Mouse (Mus musculus) neural tube, embryonic 12.5 days (tissue): ENCODE results near the gene Ston1. TPM values are rescaled to one million over a fixed set of nuclear protein-coding genes. Genes with fewer than 3 reads are reported as not detected.

Experiments used
- ATAC-seq: fragments of 200-750 bp; cut with Nextera tagmentation; 2 replicates; pipeline ENCODE4 v1.8.0; 2017; ENCODE audit warnings: low read depth, mild to moderate bottlenecking, moderate TSS enrichment, moderate library complexity; ENCODE audit not compliant: low FRiP score
- H3K27ac ChIP-seq: fragments of 300-500 bp; sonication (generic); 2 replicates; pipeline ENCODE4 v1.5.1; 2016
- H3K27me3 ChIP-seq: fragments of 300-500 bp; sonication (generic); replicated peaks from 2 replicates; pipeline ENCODE4 v1.6.1; 2016; ENCODE audit warnings: mild to moderate bottlenecking
- H3K36me3 ChIP-seq: fragments of 300-500 bp; sonication (generic); 2 replicates; pipeline ENCODE4 v1.6.1; 2016; ENCODE audit warnings: mild to moderate bottlenecking
- H3K4me1 ChIP-seq: fragments of 300-500 bp; sonication (generic); 2 replicates; pipeline ENCODE4 v1.6.1; 2016
- H3K4me2 ChIP-seq: fragments of 300-500 bp; sonication (generic); replicated peaks from 2 replicates; pipeline ENCODE4 v1.6.1; 2016; ENCODE audit warnings: mild to moderate bottlenecking
- H3K4me3 ChIP-seq: fragments of 300-500 bp; sonication (generic); 2 replicates; pipeline ENCODE4 v1.5.1; 2016
- H3K9ac ChIP-seq: fragments of 300-500 bp; sonication (generic); 2 replicates; pipeline ENCODE4 v1.6.1; 2016; ENCODE audit warnings: mild to moderate bottlenecking
- H3K9me3 ChIP-seq: fragments of 300-500 bp; sonication (generic); 2 replicates; pipeline ENCODE4 v1.6.1; 2016; ENCODE audit warnings: mild to moderate bottlenecking
- WGBS: fragments of 180-500 bp; shearing (Covaris S2); methylation state at CpG from one replicate; pipeline ENCODE4 v1.1.7; 2016; 5-methylcytosine and 5-hydroxymethylcytosine counted together
- polyA plus RNA-seq: library from polyadenylated mRNA; unstranded; fragments of >200 nt; fragmentation: Nextera tagmentation; extraction: Ambion mirVana; gene quantifications from 2 replicates; pipeline ENCODE4 v1.2.1, GENCODE M21; 2016

Ston1 gene
- polyA plus RNA-seq, 1 experiment from 2014 or later: 2.4 TPM

- H3K36me3 ChIP-seq: no peaks in the 10 kb centered on the region
- no peak for ATAC-seq
- 86% methylated on average over 4 of the region's 4 CpGs for WGBS
Measured at GRCm38 (mm10) chr17:88595071-88595470, 2.4 kb upstream of the Ston1 start.

GRCm38 (mm10) chr17:88596068-88596467, 1.4 kb upstream of the Ston1 start:
- H3K9me3 ChIP-seq: no peaks in the 10 kb centered on the region
- no peak overlapping the region for H3K4me2 ChIP-seq
- ATAC-seq: no peak
- H3K27ac ChIP-seq: no peak overlapping the region
- no peak overlapping the region for H3K9ac ChIP-seq
- H3K27me3 ChIP-seq: no peaks in the 10 kb centered on the region
- H3K4me1 ChIP-seq: peaks cover 10% of the 10 kb centered on the region
- H3K36me3 ChIP-seq: no peaks in the 10 kb centered on the region
- H3K4me3 ChIP-seq: no peak overlapping the region
- WGBS: 74% methylated on average over 4 of the region's 4 CpGs

More at GRCm38 (mm10) chr17:88595071-88595470, 2.4 kb upstream of the Ston1 start:
- H3K4me3 ChIP-seq: no peak overlapping the region
- no peaks in the 10 kb centered on the region for H3K27me3 ChIP-seq
- H3K4me1 ChIP-seq: peaks cover 10% of the 10 kb centered on the region
- H3K27ac ChIP-seq: no peak overlapping the region
- H3K4me2 ChIP-seq: no peak overlapping the region
- H3K9ac ChIP-seq: no peak overlapping the region
- no peaks in the 10 kb centered on the region for H3K9me3 ChIP-seq

- Histone ChIP-seq H3K4me2 (peak overlapping the region; percentile 73), H3K4me3 (peak overlapping the region; percentile 50), H3K36me3 (no peaks in the 10 kb centered on the region), H3K9ac (peak overlapping the region; percentile 68; the same call in 1 of the 2 replicates), H3K27ac (no peak overlapping the region), H3K27me3 (no peaks in the 10 kb centered on the region), H3K9me3 (no peaks in the 10 kb centered on the region), H3K4me1 (peaks cover 10% of the 10 kb centered on the region)
- 30% methylated on average over 16 of the region's 16 CpGs for WGBS
- ATAC-seq: peak; percentile 3; the same call in 1 of the 2 replicates
Measured at GRCm38 (mm10) chr17:88596544-88597221, 801 bp upstream of the Ston1 start.

- Histone ChIP-seq H3K27ac (no peak overlapping the region), H3K9me3 (no peaks in the 10 kb centered on the region), H3K9ac (peak overlapping the region; percentile 68), H3K4me2 (peak overlapping the region; percentile 73), H3K4me3 (peak overlapping the region; percentile 50), H3K4me1 (peaks cover 10% of the 10 kb centered on the region), H3K36me3 (no peaks in the 10 kb centered on the region), H3K27me3 (no peaks in the 10 kb centered on the region)
- no peak; the same call in 1 of the 2 replicates for ATAC-seq
- WGBS: 7% methylated on average over 5 of the region's 5 CpGs
Measured at GRCm38 (mm10) chr17:88598056-88598420, 554 bp downstream of the Ston1 start.

GRCm38 (mm10) chr17:88598570-88599368, 1.3 kb downstream of the Ston1 start:
- H3K4me3 ChIP-seq: no peak overlapping the region
- WGBS: 12% methylated on average over 14 of the region's 14 CpGs
- ATAC-seq: no peak
- H3K27ac ChIP-seq: no peak overlapping the region
- H3K9me3 ChIP-seq: no peaks in the 10 kb centered on the region
- H3K36me3 ChIP-seq: no peaks in the 10 kb centered on the region
- H3K27me3 ChIP-seq: no peaks in the 10 kb centered on the region
- peaks cover 10% of the 10 kb centered on the region for H3K4me1 ChIP-seq
- H3K9ac ChIP-seq: no peak overlapping the region
- peak overlapping the region; percentile 73 for H3K4me2 ChIP-seq

- WGBS: 91% methylated on average over 8 of the region's 8 CpGs
- H3K9me3 ChIP-seq: no peaks in the 10 kb centered on the region
- H3K4me3 ChIP-seq: no peak overlapping the region
- no peaks in the 10 kb centered on the region for H3K36me3 ChIP-seq
- no peaks in the 10 kb centered on the region for H3K27me3 ChIP-seq
- H3K9ac ChIP-seq: no peak overlapping the region
- no peak overlapping the region for H3K27ac ChIP-seq
- no peak for ATAC-seq
- H3K4me1 ChIP-seq: peaks cover 10% of the 10 kb centered on the region
- H3K4me2 ChIP-seq: no peak overlapping the region
Measured at GRCm38 (mm10) chr17:88600492-88601026, 3.1 kb downstream of the Ston1 start.

- no peaks in the 10 kb centered on the region for H3K9me3 ChIP-seq
- no peaks in the 10 kb centered on the region for H3K27me3 ChIP-seq
- ATAC-seq: no peak
- WGBS: 86% methylated on average over 11 of the region's 11 CpGs
- no peaks in the 10 kb centered on the region for H3K36me3 ChIP-seq
- H3K27ac ChIP-seq: no peak overlapping the region
- no peak overlapping the region for H3K4me2 ChIP-seq
- peaks cover 6% of the 10 kb centered on the region; the same call in 1 of the 2 replicates for H3K4me1 ChIP-seq
- no peak overlapping the region for H3K4me3 ChIP-seq
- H3K9ac ChIP-seq: no peak overlapping the region
Measured at GRCm38 (mm10) chr17:88603943-88604342, 6.5 kb downstream of the Ston1 start.

GRCm38 (mm10) chr17:88606056-88606455, 8.6 kb downstream of the Ston1 start:
- H3K27me3 ChIP-seq: no peaks in the 10 kb centered on the region
- no peaks in the 10 kb centered on the region for H3K4me1 ChIP-seq
- H3K9me3 ChIP-seq: no peaks in the 10 kb centered on the region
- H3K27ac ChIP-seq: no peak overlapping the region
- no peak for ATAC-seq
- no peak overlapping the region for H3K9ac ChIP-seq
- 71% methylated on average over 2 of the region's 2 CpGs for WGBS
- H3K4me2 ChIP-seq: no peak overlapping the region
- no peak overlapping the region for H3K4me3 ChIP-seq
- H3K36me3 ChIP-seq: no peaks in the 10 kb centered on the region

GRCm38 (mm10) chr17:88609361-88609760, 11.9 kb downstream of the Ston1 start:
- no peak for ATAC-seq
- WGBS: 68% methylated on average over 15 of the region's 15 CpGs
- Histone ChIP-seq H3K4me3 (no peak overlapping the region), H3K27me3 (no peaks in the 10 kb centered on the region), H3K9ac (no peak overlapping the region), H3K4me1 (no peaks in the 10 kb centered on the region), H3K4me2 (no peak overlapping the region), H3K36me3 (no peaks in the 10 kb centered on the region), H3K9me3 (no peaks in the 10 kb centered on the region), H3K27ac (no peak overlapping the region)

- WGBS: 80% methylated on average over 2 of the region's 2 CpGs
- no peak overlapping the region for H3K27ac ChIP-seq
Measured at GRCm38 (mm10) chr17:88611057-88611456, 13.6 kb downstream of the Ston1 start.

GRCm38 (mm10) chr17:88613172-88613571, 15.7 kb downstream of the Ston1 start:
- no peaks in the 10 kb centered on the region for H3K9me3 ChIP-seq
- H3K4me3 ChIP-seq: no peak overlapping the region
- H3K27me3 ChIP-seq: no peaks in the 10 kb centered on the region
- H3K36me3 ChIP-seq: no peaks in the 10 kb centered on the region
- no peak overlapping the region for H3K9ac ChIP-seq
- ATAC-seq: no peak
- no peak overlapping the region for H3K4me2 ChIP-seq
- no peak overlapping the region for H3K27ac ChIP-seq
- H3K4me1 ChIP-seq: no peaks in the 10 kb centered on the region
- 54% methylated on average over 6 of the region's 6 CpGs for WGBS

More at GRCm38 (mm10) chr17:88611057-88611456, 13.6 kb downstream of the Ston1 start:
- H3K4me1 ChIP-seq: no peaks in the 10 kb centered on the region
- no peak overlapping the region for H3K4me2 ChIP-seq
- H3K9me3 ChIP-seq: no peaks in the 10 kb centered on the region
- H3K36me3 ChIP-seq: no peaks in the 10 kb centered on the region
- ATAC-seq: no peak
- no peak overlapping the region for H3K9ac ChIP-seq
- no peaks in the 10 kb centered on the region for H3K27me3 ChIP-seq
- H3K4me3 ChIP-seq: no peak overlapping the region

GRCm38 (mm10) chr17:88613721-88614120, 16.2 kb downstream of the Ston1 start:
- Histone ChIP-seq H3K4me1 (no peaks in the 10 kb centered on the region), H3K27me3 (no peaks in the 10 kb centered on the region), H3K4me2 (no peak overlapping the region), H3K27ac (no peak overlapping the region), H3K36me3 (no peaks in the 10 kb centered on the region), H3K9ac (no peak overlapping the region), H3K4me3 (no peak overlapping the region), H3K9me3 (no peaks in the 10 kb centered on the region)
- WGBS: 84% methylated on average over 3 of the region's 3 CpGs
- no peak for ATAC-seq
